Mouse (Mus musculus) testis, adult 2 months (tissue): ENCODE results near the gene Lin7a. TPM values are rescaled to one million over a fixed set of nuclear protein-coding genes. Genes with fewer than 3 reads are reported as not detected.

Experiments
- H3K27ac ChIP-seq: fragments of 200-500 bp; 2 replicates; pipeline ENCODE4 v1.5.1; 2012; ENCODE audit warnings: low read depth, low read length; ENCODE audit not compliant: control insufficient read depth, insufficient read depth
- H3K27me3 ChIP-seq: fragments of 200-500 bp; 2 replicates; pipeline ENCODE4 v1.6.1; 2012; ENCODE audit warnings: mild to moderate bottlenecking, low read length, moderate library complexity; ENCODE audit not compliant: control insufficient read depth, insufficient read depth
- H3K36me3 ChIP-seq: fragments of 200-500 bp; 2 replicates; pipeline ENCODE4 v1.6.1; 2012; ENCODE audit warnings: mild to moderate bottlenecking, low read length; ENCODE audit not compliant: control insufficient read depth, insufficient read depth
- H3K4me1 ChIP-seq: fragments of 200-500 bp; 2 replicates; pipeline ENCODE4 v1.6.1; 2012; ENCODE audit warnings: low read length; ENCODE audit not compliant: control insufficient read depth, insufficient read depth
- H3K4me3 ChIP-seq: fragments of 200-500 bp; 2 replicates; pipeline ENCODE4 v1.5.1; 2012; ENCODE audit warnings: low read depth, mild to moderate bottlenecking, low read length, moderate library complexity, mixed read lengths; ENCODE audit not compliant: control insufficient read depth
- CTCF ChIP-seq: fragments of 200-500 bp; IDR thresholded peaks from 2 replicates; pipeline ENCODE4 v1.5.1; 2012; ENCODE audit warnings: low read depth, mild to moderate bottlenecking, inconsistent platforms, low read length, moderate library complexity; ENCODE audit not compliant: control insufficient read depth, insufficient read depth, insufficient replicate concordance
- POLR2A ChIP-seq: fragments of 200-500 bp; IDR thresholded peaks from 2 replicates; pipeline ENCODE4 v1.6.1; 2012; ENCODE audit warnings: low read depth, mild to moderate bottlenecking, inconsistent platforms, low read length, moderate library complexity; ENCODE audit not compliant: control insufficient read depth
- polyA plus RNA-seq: library from polyadenylated mRNA; depleted of rRNA; stranded (reverse); fragments of >200 nt; gene quantifications from 2 replicates; pipeline ENCODE4 v1.2.3, GENCODE M21; 2012

Lin7a gene
- polyA plus RNA-seq, 1 experiment: 67.4 TPM

- Histone ChIP-seq H3K4me3 (no peak overlapping the region), H3K4me1 (no peaks in the 10 kb centered on the region), H3K27ac (no peak overlapping the region), H3K27me3 (no peaks in the 10 kb centered on the region), H3K36me3 (no peaks in the 10 kb centered on the region)
- TF ChIP-seq POLR2A: no peak
- no peak for TF ChIP-seq CTCF
Observed at GRCm38 (mm10) chr10:107315681-107316080, 44.2 kb downstream of the Lin7a start.

DNA sequence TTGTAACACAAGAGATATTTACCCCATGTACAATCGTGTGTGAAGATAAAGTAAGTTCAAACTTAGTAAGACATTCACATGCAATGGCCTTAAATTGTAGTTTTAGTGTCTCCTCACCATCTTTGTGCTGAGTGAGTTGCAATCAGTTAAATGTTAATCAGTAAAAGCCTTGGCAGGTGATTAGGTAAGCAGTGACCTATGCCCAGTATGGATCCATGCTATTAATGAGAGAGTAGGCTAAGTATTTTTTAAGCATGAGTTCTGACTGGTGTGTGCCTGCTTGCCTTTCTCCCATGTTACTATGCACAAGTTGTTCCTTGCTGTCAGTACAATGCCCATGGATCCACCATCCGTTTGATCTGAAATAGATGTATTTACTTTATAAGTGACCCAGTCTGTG, 44.6 kb downstream of the Lin7a start:
- Histone ChIP-seq H3K27ac (no peak overlapping the region), H3K4me1 (no peaks in the 10 kb centered on the region), H3K36me3 (no peaks in the 10 kb centered on the region), H3K4me3 (no peak overlapping the region), H3K27me3 (no peaks in the 10 kb centered on the region)
- TF ChIP-seq POLR2A: no peak

DNA sequence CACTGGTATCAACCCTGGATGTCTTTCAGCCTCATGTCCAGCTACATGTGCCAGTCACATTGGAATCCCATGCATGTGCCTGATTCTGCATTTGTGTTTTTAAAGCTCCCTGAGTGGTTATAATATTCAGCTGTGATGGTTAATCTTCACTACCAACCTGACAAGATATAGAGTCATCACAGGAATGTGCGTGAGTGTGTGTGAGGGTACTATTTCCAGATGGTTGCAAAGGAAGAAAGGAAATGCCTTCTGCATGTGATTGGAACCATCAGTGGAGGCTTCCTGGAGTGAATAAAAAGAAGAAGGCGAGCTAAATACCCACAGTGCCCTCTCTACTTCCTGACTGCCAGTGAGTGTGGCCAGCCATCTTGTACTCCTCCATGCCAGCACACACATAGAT, 48.2 kb downstream of the Lin7a start:
- H3K4me1 ChIP-seq: no peaks in the 10 kb centered on the region
- H3K36me3 ChIP-seq: no peaks in the 10 kb centered on the region
- no peak overlapping the region for H3K4me3 ChIP-seq
- H3K27me3 ChIP-seq: no peaks in the 10 kb centered on the region
- no peak overlapping the region for H3K27ac ChIP-seq
- TF ChIP-seq CTCF (no peak), POLR2A (no peak)

GRCm38 (mm10) chr10:107323865-107324264, 52.4 kb downstream of the Lin7a start:
- Histone ChIP-seq H3K4me1 (no peaks in the 10 kb centered on the region), H3K27ac (no peak overlapping the region), H3K27me3 (no peaks in the 10 kb centered on the region), H3K4me3 (no peak overlapping the region), H3K36me3 (no peaks in the 10 kb centered on the region)
- TF ChIP-seq CTCF: no peak
- TF ChIP-seq POLR2A: no peak

- H3K27me3 ChIP-seq: no peaks in the 10 kb centered on the region
- H3K4me3 ChIP-seq: no peak overlapping the region
- TF ChIP-seq CTCF (no peak), POLR2A (no peak)
- H3K27ac ChIP-seq: no peak overlapping the region
- H3K36me3 ChIP-seq: no peaks in the 10 kb centered on the region
- no peaks in the 10 kb centered on the region for H3K4me1 ChIP-seq
Observed at GRCm38 (mm10) chr10:107325558-107325957, 54.1 kb downstream of the Lin7a start.

- Histone ChIP-seq H3K36me3 (no peaks in the 10 kb centered on the region), H3K27me3 (no peaks in the 10 kb centered on the region), H3K4me3 (no peak overlapping the region), H3K4me1 (no peaks in the 10 kb centered on the region), H3K27ac (no peak overlapping the region)
- no peak for TF ChIP-seq POLR2A
- TF ChIP-seq CTCF: no peak
Observed at GRCm38 (mm10) chr10:107339524-107339923, 68.0 kb downstream of the Lin7a start.

GRCm38 (mm10) chr10:107341151-107341550, 69.7 kb downstream of the Lin7a start:
- TF ChIP-seq POLR2A: no peak
- no peak for TF ChIP-seq CTCF
- no peaks in the 10 kb centered on the region for H3K36me3 ChIP-seq
- no peak overlapping the region for H3K27ac ChIP-seq
- H3K27me3 ChIP-seq: no peaks in the 10 kb centered on the region
- no peak overlapping the region for H3K4me3 ChIP-seq
- H3K4me1 ChIP-seq: no peaks in the 10 kb centered on the region

- H3K4me1 ChIP-seq: no peaks in the 10 kb centered on the region
- H3K36me3 ChIP-seq: no peaks in the 10 kb centered on the region
- no peaks in the 10 kb centered on the region for H3K27me3 ChIP-seq
- no peak overlapping the region for H3K4me3 ChIP-seq
- H3K27ac ChIP-seq: no peak overlapping the region
- no peak for TF ChIP-seq CTCF
- TF ChIP-seq POLR2A: no peak
Observed at GRCm38 (mm10) chr10:107344200-107344599, 72.7 kb downstream of the Lin7a start.
